Comparison of ENCODE assay signal across 8 mouse cellular contexts in the genomic region with DNA sequence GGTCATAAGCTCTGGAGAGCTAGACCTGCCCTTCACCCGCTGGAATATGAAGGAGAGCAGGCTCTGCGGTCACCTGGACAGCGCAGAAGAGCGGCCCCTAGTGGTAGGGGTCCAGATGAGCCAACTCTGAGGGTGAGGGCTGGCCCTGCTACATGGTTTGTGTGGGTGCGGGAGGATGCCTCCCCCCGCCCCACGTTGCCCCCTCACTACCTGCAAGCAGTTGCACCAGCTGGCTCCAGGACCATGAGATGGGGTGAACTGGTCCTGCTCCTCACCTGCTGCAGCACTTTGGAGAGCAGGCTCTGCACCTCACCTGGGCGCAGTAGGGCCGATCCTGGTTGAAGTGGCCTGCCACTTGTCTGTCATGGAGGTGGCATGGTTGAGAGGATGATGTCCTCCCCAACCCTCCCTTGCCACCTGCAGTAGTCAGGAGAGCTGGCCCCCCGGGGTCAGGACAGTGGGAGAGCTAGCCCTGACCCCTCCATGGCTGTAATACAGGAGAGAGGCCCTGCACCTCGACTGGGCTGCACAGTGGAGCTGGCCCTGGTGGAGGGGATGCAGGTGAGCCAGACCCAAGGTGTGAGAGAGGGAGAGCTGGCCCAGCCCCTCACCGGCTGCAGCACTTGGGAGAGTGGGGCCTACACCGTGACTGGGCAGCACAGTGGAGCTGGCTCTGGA. TPM values are rescaled to one million over a fixed set of nuclear protein-coding genes. Genes with fewer than 3 reads are reported as not detected.
DNase-seq lines count a peak whose midpoint lies in the region; ATAC-seq lines count a peak whose summit lies in the region.

No protein-coding gene starts in this region.

- no peak overlapping the region for H3K9ac ChIP-seq in neural tube, embryonic 11.5 days (ENCODE audit: low read length)
- no peak overlapping the region for H3K9ac ChIP-seq in heart, embryonic 15.5 days
- 0 out of 2 replicates have a peak overlapping the region, but pooled peaks have one; percentile 5 for H3K9ac ChIP-seq in midbrain, embryonic 12.5 days (replicated peaks)

- H3K27me3 ChIP-seq in neural tube, embryonic 11.5 days (ENCODE audit: control insufficient read depth, insufficient read depth, low read length): no peaks in the 10 kb centered on the region
- no peaks in the 10 kb centered on the region for H3K27me3 ChIP-seq in heart, embryonic 15.5 days
- H3K27me3 ChIP-seq in midbrain, embryonic 12.5 days: 0 out of 2 replicates have a peak, but pooled peaks cover 3% of the 10 kb centered on the region

- no peak overlapping the region for H3K27ac ChIP-seq in neural tube, embryonic 11.5 days (ENCODE audit: low read depth, low read length)
- H3K27ac ChIP-seq in heart, embryonic 15.5 days: no peak overlapping the region
- H3K27ac ChIP-seq in midbrain, embryonic 12.5 days (replicated peaks): no peak overlapping the region

- DNase-seq in neural tube, embryonic 11.5 days (ENCODE audit: low spot score): peak; percentile 33
- no peak for DNase-seq in neural tube, embryonic 10.5 days (ENCODE audit: extremely low spot score, low spot score)
- peak; percentile 12 for DNase-seq in c-Kit-positive CD71-positive TER-119-positive erythroid progenitor cells, embryonic 14.5 days (ENCODE audit: low spot score)
- peak; percentile 59 for DNase-seq in kidney, postnatal 14 days
- no peak for DNase-seq in right cerebral cortex, postnatal 36 days (ENCODE audit: low spot score in 2 of 2)
- DNase-seq in left cerebral cortex, adult 8-10 months (ENCODE audit: low spot score in 2 of 2): no peak

- no peaks in the 10 kb centered on the region for H3K36me3 ChIP-seq in neural tube, embryonic 11.5 days (ENCODE audit: control insufficient read depth, insufficient read depth, low read length)
- no peaks in the 10 kb centered on the region for H3K36me3 ChIP-seq in heart, embryonic 15.5 days
- H3K36me3 ChIP-seq in midbrain, embryonic 12.5 days: no peaks in the 10 kb centered on the region

- H3K9me3 ChIP-seq in neural tube, embryonic 11.5 days (ENCODE audit: control insufficient read depth, low read length): no peaks in the 10 kb centered on the region
- H3K9me3 ChIP-seq in heart, embryonic 15.5 days (replicated peaks): no peaks in the 10 kb centered on the region
- no peaks in the 10 kb centered on the region for H3K9me3 ChIP-seq in midbrain, embryonic 12.5 days

- no peak overlapping the region for H3K4me3 ChIP-seq in neural tube, embryonic 11.5 days (ENCODE audit: low read depth, low read length)
- no peak overlapping the region for H3K4me3 ChIP-seq in heart, embryonic 15.5 days
- no peak overlapping the region for H3K4me3 ChIP-seq in midbrain, embryonic 12.5 days

- no peak for ATAC-seq in neural tube, embryonic 11.5 days (ENCODE audit: insufficient read depth, low FRiP score, low TSS enrichment)
- no peak for ATAC-seq in heart, embryonic 15.5 days (replicated peaks; ENCODE audit: insufficient number of reproducible peaks, insufficient read depth, low FRiP score, low read depth)
- no peak for ATAC-seq in midbrain, embryonic 12.5 days (ENCODE audit: low FRiP score, low read depth)

- whole genome bisulfite sequencing in neural tube, embryonic 11.5 days: 52% methylated on average over 12 of the region's 13 CpGs
- WGBS in heart, embryonic 15.5 days: 44% methylated on average over 13 of the region's 13 CpGs
- 44% methylated on average over 13 of the region's 13 CpGs for WGBS in midbrain, embryonic 12.5 days

- H3K4me2 ChIP-seq in neural tube, embryonic 11.5 days (ENCODE audit: low read depth): no peak overlapping the region
- H3K4me2 ChIP-seq in heart, embryonic 15.5 days: peak overlapping the region; percentile 37
- H3K4me2 ChIP-seq in midbrain, embryonic 12.5 days (replicated peaks): 0 out of 2 replicates have a peak overlapping the region, but pooled peaks have one; percentile 13

- H3K4me1 ChIP-seq in neural tube, embryonic 11.5 days (ENCODE audit: control insufficient read depth, insufficient read depth, low read length): no peaks in the 10 kb centered on the region
- 0 out of 2 replicates have a peak, but pooled peaks cover 3% of the 10 kb centered on the region for H3K4me1 ChIP-seq in heart, embryonic 15.5 days (replicated peaks)
- no peaks in the 10 kb centered on the region for H3K4me1 ChIP-seq in midbrain, embryonic 12.5 days

RNA-seq across cellular contexts. Expression of a gene that starts 29.1 kb away (rescaled TPM):
- 2.4 and 2.5 TPM in 2 replicates for polyA plus RNA-seq in neural tube, embryonic 11.5 days (2014; fragmentation: Nextera tagmentation; extraction: Ambion mirVana)
- polyA plus RNA-seq in heart, embryonic 15.5 days (2015; fragmentation: Nextera tagmentation; extraction: Ambion mirVana): 0.89 and 1.5 TPM in 2 replicates
- polyA plus RNA-seq in midbrain, embryonic 12.5 days (2016; fragmentation: Nextera tagmentation; extraction: Ambion mirVana): 5.1 and 5.3 TPM in 2 replicates
- total RNA-seq in left cerebral cortex, adult 8-10 months (2022): 100 to 1,000 TPM; 105 to 126 (median 115) TPM

Comparison
In these comparisons a context has a peak if more than half of its experiments do, and no peak if none do; other contexts are left out.
1. DNase-seq: peak in neural tube, embryonic 11.5 days (single experiment), c-Kit-positive CD71-positive TER-119-positive erythroid progenitor cells, embryonic 14.5 days (single experiment) and kidney, postnatal 14 days (single experiment); none in neural tube, embryonic 10.5 days (single experiment), right cerebral cortex, postnatal 36 days (0 of 2) and left cerebral cortex, adult 8-10 months (0 of 2).